Comparison of ENCODE assay signal across 25 mouse cellular contexts in genomic region chr1:62444406-62444805, GRCm38 (mm10).
"Had no signal": no experiment of that assay in that cellular context is flagged by ENCODE, and none has a peak within 500 bp of the region (broad histone marks: within the 10 kb centered on the region; RNA-seq: fewer than 3 reads in every experiment).

No protein-coding gene starts in this region.

- DNase-seq: gastrocnemius, adult 2 months; gastrocnemius, postnatal 10 days; gastrocnemius, postnatal 25 days; heart, adult 18-20 months; heart, postnatal 10 days; heart, postnatal 4 days; kidney, adult 18-20 months; kidney, adult 8-10 months; kidney, postnatal 10 days; kidney, postnatal 25 days; kidney, postnatal 4 days had no signal

- H3K27ac ChIP-seq: gastrocnemius, adult 2 months; heart, embryonic 10.5 days; hindbrain, embryonic 10.5 days; hindbrain, embryonic 12.5 days; hindbrain, embryonic 14.5 days; intestine, embryonic 15.5 days; layer of hippocampus, adult 2 months; left cerebral cortex, adult 2 months; limb, embryonic 13.5 days; liver, embryonic 12.5 days; liver, embryonic 14.5 days had no signal

- H3K9ac ChIP-seq: heart, embryonic 12.5 days; hindbrain, embryonic 12.5 days; hindbrain, embryonic 14.5 days; intestine, embryonic 15.5 days; limb, embryonic 13.5 days; liver, embryonic 12.5 days; liver, embryonic 14.5 days had no signal

- H3K9me3 ChIP-seq: heart, embryonic 10.5 days; heart, embryonic 12.5 days; hindbrain, embryonic 10.5 days; hindbrain, embryonic 12.5 days; intestine, embryonic 15.5 days; limb, embryonic 13.5 days; liver, embryonic 12.5 days had no signal

- H3K4me2 ChIP-seq: heart, embryonic 12.5 days; hindbrain, embryonic 12.5 days; hindbrain, embryonic 14.5 days; intestine, embryonic 15.5 days; limb, embryonic 13.5 days; liver, embryonic 12.5 days had no signal

- H3K36me3 ChIP-seq: heart, embryonic 10.5 days; heart, embryonic 12.5 days; hindbrain, embryonic 10.5 days; hindbrain, embryonic 12.5 days; intestine, embryonic 15.5 days; limb, embryonic 13.5 days; liver, embryonic 12.5 days had no signal

- H3K4me1 ChIP-seq: heart, embryonic 10.5 days; heart, embryonic 12.5 days; hindbrain, embryonic 10.5 days; hindbrain, embryonic 12.5 days; intestine, embryonic 15.5 days; liver, embryonic 12.5 days had no signal

- H3K27me3 ChIP-seq: heart, embryonic 12.5 days; hindbrain, embryonic 12.5 days; intestine, embryonic 15.5 days; limb, embryonic 13.5 days; liver, embryonic 12.5 days had no signal

- H3K4me3 ChIP-seq: gastrocnemius, adult 2 months; heart, embryonic 10.5 days; heart, embryonic 12.5 days; hindbrain, embryonic 10.5 days; hindbrain, embryonic 12.5 days; intestine, embryonic 15.5 days; layer of hippocampus, adult 2 months; left cerebral cortex, adult 2 months; limb, embryonic 13.5 days; liver, embryonic 12.5 days had no signal

- ATAC-seq: hindbrain, embryonic 16.5 days; inflammation-experienced regulatory T-cells, adult 6 months; intestine, embryonic 15.5 days; intestine, postnatal 0 days; liver, embryonic 12.5 days had no signal
